Mouse (Mus musculus): ENCODE measurements around the gene Ints3. TPM values are rescaled to one million over a fixed set of nuclear protein-coding genes. Genes with fewer than 3 reads are reported as not detected.

Ints3 gene
- 53.9 and 55.9 TPM in 2 replicates for polyA plus RNA-seq (2012; rRNA removed)

DNA sequence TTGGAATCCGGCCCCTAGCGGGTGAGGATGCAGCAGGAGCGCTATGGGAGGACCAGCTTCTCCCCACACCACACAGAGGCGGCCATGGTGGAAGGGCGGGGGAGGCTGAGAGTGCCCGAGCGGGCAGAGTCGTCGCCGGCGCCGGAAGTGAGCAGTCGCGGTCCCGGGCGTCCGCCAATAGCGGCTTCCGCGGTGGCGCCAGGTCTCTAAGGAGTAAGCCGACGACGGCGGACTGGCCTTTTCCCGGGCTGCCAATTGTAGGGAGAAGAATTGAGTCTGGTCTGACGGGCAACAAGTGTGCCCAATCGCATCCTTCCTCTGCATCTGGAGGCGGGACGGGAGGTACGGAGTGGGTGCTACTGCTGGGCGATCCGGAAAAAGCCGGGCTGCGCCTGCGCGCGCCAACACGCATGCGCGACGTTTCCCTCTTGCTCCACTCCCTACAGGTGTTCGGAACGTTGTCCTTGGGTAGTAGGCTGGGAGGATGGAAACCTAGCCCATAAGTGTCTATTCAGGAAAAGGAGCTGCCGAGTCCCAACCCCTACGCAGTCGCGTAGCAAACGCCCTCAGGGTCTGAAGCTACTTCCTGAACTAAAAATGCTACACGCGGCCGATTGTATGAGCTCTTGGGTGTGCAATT is at the start of gene Ints3:
Ints3 (minus strand) TSS at position 242 of the 640 bp plus-strand sequence.

DNA sequence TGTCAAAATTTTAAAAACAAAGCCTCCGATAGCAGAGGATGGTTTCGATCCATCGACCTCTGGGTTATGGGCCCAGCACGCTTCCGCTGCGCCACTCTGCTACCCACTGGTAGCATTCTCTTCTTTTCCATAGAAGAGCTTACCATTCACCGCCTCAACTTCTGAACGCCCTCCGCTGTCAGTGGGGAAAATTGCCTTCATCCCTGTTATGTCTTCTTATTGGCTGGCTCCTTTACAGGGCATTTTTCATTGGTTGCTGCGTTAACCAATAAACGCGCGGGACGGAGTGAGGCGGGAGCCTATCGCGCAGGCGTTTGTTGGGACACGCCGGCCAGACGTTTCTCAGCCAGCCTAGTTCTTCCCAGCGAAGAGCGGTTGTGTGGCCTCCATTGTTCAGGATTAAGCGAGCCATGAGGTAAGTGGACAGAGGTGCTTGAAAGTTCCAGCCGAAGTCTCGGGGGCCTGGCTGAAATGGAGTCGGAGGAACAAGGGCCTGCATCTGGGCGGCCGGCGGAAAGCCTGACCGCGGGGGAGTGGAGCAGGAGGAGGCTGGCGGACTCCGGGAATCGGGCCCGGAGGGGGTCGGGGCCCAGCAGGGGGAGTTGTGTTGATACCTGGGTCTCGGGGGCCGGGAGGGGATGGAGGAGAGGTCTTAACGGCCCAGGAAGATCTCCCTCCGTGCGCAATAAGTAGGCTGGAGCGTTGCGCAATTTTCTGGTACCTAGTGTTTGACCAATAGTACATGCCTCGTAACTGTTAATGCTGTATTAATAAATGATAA is 42.6 kb upstream of the Ints3 start, which contains the start of gene Ilf2:
Ilf2 (plus strand) TSS at position 296 of the 781 bp plus-strand sequence.

DNA sequence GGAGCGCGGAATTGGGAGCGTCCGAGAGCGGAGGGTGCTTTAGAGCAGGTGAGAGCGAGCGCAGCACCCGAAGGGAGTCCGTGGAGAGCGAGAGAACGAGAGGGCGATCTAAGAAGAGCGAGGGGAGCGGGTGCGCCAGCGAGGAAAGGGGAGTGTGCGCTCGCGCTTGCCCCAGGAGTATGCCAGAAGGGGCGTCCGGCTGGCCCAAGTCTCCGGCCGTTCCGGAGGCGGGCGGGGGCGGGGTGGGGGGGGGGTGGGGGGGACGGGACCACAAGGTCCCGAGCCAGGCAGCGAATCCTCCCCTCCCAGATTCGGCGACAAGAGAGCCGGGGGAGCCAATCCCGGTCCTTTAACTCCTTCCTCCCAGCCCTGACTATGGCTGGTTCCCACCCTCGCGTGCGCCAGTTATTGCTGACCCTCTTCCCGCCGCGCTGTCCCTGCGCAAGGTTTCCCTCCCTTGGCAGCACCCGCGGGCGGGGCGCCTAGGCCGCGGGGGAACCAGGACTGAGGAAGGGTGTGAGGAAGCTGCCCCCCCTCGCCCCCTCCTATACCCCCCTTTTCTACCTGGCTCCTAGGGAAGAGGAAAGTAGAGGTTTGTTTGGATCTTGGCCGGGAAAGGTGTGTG is 32.4 kb upstream of the Ints3 start, which contains the start of gene Npr1:
Npr1 (minus strand) TSS at position 181 of the 625 bp plus-strand sequence.

DNA sequence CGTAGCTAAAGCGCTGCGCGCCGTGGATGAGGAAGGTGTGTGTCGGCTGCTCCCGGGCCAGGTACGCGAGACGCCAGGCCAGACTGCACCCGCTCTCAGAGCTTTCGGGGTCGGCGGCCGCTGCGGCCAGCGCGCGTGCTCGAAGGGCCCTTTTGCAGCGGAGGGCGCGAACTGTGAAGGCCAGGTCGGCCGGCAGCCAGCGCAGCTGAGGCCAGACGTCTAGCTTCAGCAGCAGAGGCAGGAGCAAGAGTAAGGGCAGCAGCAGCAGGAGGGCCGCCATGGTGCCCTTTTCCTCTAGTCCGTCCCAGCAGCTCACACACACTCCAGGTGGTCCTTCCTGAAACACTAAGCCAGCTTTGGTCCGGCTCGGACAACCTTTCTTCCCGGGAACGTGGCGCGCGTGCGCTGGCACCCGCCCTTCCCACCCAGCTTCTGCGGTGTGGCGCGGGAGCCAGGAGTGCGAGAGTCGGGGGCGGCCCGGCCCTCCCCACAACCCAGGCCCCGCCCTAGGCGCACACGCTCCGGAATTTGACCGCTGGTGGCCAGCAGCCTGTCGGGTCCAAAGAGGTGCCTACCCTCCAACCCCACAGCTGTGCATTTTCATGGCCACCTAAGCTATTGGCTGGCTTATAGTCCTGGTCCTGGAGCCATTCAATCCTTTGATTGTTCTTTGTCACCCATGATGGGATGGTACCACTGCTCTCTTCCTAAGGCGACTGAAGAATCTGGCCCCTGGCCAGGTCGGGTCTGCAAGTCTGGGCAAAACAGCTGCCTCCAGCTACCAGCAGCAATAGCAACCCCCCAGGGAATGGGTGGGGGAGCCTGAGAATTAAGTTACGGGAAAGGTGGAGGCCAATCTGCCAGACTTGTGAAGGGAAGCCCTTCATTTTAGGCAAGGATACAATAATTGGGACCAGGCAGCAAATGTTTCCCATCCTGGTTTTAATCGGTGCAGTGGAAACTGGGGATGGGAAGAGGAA is 43.6 kb downstream of the Ints3 start, which contains the start of gene Slc27a3:
Slc27a3 (minus strand) TSS at position 428 of the 980 bp plus-strand sequence.

Other genes with a start within 250 kb of the Ints3 start
- gene Rps27, start 220.0 kb downstream of the Ints3 start, polyA plus RNA-seq (2012; rRNA removed), result 2,349 and 2,572 TPM in 2 replicates
- gene Rab13, start 219.9 kb downstream of the Ints3 start, polyA plus RNA-seq (2012; rRNA removed), result 14.4 and 15.2 TPM in 2 replicates
- 74.7 and 75.3 TPM in 2 replicates for gene Jtb, start 202.0 kb downstream of the Ints3 start, polyA plus RNA-seq (2012; rRNA removed)
- gene Creb3l4, start 190.1 kb downstream of the Ints3 start, polyA plus RNA-seq (2012; rRNA removed), result 0.98 and 1.0 TPM in 2 replicates
- gene Slc39a1, start 185.4 kb downstream of the Ints3 start, polyA plus RNA-seq (2012; rRNA removed), result 23.9 and 24.3 TPM in 2 replicates
- gene Crtc2, start 179.5 kb downstream of the Ints3 start, polyA plus RNA-seq (2012; rRNA removed), result 42.5 and 55.8 TPM in 2 replicates
- 25.3 and 25.9 TPM in 2 replicates for gene Dennd4b, start 168.4 kb downstream of the Ints3 start, polyA plus RNA-seq (2012; rRNA removed)
- gene Gatad2b, start 140.4 kb downstream of the Ints3 start, polyA plus RNA-seq (2012; rRNA removed), result 24.3 and 31.8 TPM in 2 replicates
- gene Slc27a3, start 43.7 kb downstream of the Ints3 start, polyA plus RNA-seq (2012; rRNA removed), result 52.9 and 54.6 TPM in 2 replicates
- gene Npr1, start 32.2 kb upstream of the Ints3 start, polyA plus RNA-seq (2012; rRNA removed), result 5.7 and 6.3 TPM in 2 replicates
- gene Ilf2, start 42.5 kb upstream of the Ints3 start, polyA plus RNA-seq (2012; rRNA removed), result 168 and 169 TPM in 2 replicates
- gene Snapin, start 57.4 kb upstream of the Ints3 start, polyA plus RNA-seq (2012; rRNA removed), result 46.0 and 48.7 TPM in 2 replicates
- 200 and 201 TPM in 2 replicates for gene Chtop, start 75.9 kb upstream of the Ints3 start, polyA plus RNA-seq (2012; rRNA removed)
- gene S100a1, start 80.8 kb upstream of the Ints3 start, polyA plus RNA-seq (2012; rRNA removed), result 36.3 and 42.0 TPM in 2 replicates
- 12.6 and 13.2 TPM in 2 replicates for gene S100a13, start 80.8 kb upstream of the Ints3 start, polyA plus RNA-seq (2012; rRNA removed)
- gene S100a14, start 93.2 kb upstream of the Ints3 start, polyA plus RNA-seq (2012; rRNA removed), result 0.16 and 6.2 TPM in 2 replicates
- 31.4 and 33.1 TPM in 2 replicates for gene S100a16, start 103.6 kb upstream of the Ints3 start, polyA plus RNA-seq (2012; rRNA removed)
- gene S100a3, start 127.0 kb upstream of the Ints3 start, polyA plus RNA-seq (2012; rRNA removed), result 0.41 and 0.56 TPM in 2 replicates
- not detected in 2 replicates for gene S100a2, start 156.6 kb upstream of the Ints3 start, polyA plus RNA-seq (2012; rRNA removed)
- gene Gm42674, start 168.3 kb upstream of the Ints3 start, polyA plus RNA-seq (2012; rRNA removed), result not detected in 2 replicates
- gene S100a4, start 170.1 kb upstream of the Ints3 start, polyA plus RNA-seq (2012; rRNA removed), result 6.6 and 8.4 TPM in 2 replicates
- gene S100a5, start 174.9 kb upstream of the Ints3 start, polyA plus RNA-seq (2012; rRNA removed), result not detected in 2 replicates
- gene S100a6, start 179.3 kb upstream of the Ints3 start, polyA plus RNA-seq (2012; rRNA removed), result 28.5 and 123 TPM in 2 replicates
- gene S100a7a, start 220.4 kb upstream of the Ints3 start, polyA plus RNA-seq (2012; rRNA removed), result 0.27 and 0.60 TPM in 2 replicates
- 1.2 and 7.6 TPM in 2 replicates for gene S100a8, start 235.4 kb upstream of the Ints3 start, polyA plus RNA-seq (2012; rRNA removed)

All from central nervous system, embryonic 18 days (tissue).